Mouse (Mus musculus) effector memory CD4-positive, alpha-beta T cell, adult 5 months (primary cell): ENCODE data around the gene Hfm1. TPM values are rescaled to one million over a fixed set of nuclear protein-coding genes. Genes with fewer than 3 reads are reported as not detected.

Source experiments
- polyA plus RNA-seq: library from polyadenylated mRNA; unstranded; fragments of 100-300 nt; shearing (Covaris generic); gene quantifications from one replicate; pipeline ENCODE4 v1.2.1, GENCODE M21; 2017

Hfm1 gene
- not detected for polyA plus RNA-seq

DNA sequence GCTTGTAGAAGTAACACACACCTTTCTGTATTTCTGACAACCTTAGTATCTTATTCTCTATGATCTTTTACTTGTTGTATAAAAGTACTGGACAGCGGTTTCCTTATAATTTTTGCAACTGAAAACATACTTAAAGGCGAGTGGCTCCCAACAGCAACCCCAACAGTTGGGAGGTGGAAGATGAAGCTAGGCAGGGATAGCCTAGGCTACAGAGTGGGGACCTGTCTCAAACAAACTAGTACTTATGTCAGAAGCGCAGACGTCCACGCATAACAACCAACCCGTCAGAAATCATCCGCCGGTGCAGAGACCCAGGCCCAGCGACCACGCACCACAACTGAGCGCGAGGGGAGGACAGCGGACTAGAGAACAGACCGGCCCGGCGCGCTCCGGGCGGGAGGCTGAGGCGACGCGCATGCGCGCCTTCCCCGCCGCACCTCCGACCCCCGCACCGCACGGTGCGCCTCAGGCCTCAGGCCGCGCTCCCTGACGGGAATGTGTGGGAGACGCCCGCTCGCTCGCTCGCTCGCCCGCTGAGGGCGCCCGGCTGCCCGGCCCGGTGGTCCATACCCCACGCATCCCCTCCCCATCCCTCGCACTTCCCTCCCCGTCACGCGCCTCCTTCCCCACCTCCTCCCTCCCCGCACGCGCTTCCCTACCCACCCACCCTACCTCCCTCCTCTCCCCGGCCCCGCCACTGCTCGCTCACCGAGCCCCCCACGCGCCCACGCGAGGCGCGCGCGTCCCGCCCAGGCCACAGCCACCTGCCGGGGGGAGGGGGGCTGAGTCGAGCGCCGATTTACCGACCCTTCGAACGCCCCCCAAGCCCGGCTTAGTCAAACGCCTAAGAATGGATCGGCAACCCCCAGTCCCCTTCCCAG is at the start of gene Hfm1:
Gene Hfm1, minus strand, starts transcription at position 834 of the 881 bp plus-strand sequence.

DNA sequence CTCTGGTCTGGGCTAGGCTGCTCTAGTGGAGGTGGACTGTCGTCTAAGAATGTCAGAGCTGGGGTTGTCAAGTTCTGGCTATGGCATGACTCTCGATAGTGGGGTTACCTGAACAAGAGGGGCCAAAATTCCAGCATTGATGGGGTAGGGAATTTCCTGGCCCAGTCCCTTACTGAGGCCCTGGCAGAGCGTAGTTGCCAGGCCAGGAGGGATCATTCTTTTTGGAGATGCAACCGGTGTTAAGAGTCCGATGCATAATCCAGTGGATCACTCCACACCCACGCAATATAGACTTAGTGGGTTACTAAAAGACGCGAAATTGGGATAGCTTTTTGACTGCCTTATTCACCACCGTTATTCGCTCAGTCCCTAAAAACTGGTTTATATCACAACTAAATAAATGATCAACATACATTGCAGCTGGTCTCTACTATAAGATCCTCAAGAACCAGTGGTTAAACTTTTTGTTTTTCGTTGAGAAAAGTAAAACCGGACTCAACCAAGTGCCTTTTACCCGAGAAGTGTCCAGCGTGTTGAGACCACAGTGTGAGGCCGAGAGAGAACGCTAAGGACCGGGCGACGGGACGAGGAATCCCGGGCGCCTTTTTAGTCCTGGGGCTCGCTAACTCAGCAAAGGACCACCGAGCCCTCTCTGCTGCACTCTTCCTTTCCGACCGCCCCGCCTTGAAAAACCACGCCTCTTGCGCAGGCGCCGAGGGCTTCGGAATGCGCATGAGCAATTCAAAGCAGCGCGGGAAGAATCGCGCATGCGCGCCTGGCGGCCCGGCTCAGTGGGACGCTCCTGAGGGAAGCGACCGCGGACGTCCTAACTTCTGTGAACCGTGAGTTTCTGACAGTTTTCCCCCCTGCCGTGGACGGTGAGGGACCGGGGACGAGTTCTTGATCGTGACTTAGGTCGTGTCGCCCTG is 37.7 kb upstream of the Hfm1 start, which contains the start of gene Cdc7:
Gene Cdc7, plus strand, starts transcription at position 739 of the 929 bp plus-strand sequence.

Other genes starting within 250 kb of the Hfm1 start
- 84.8 TPM for gene Zfp644, start 229.0 kb downstream of the Hfm1 start, polyA plus RNA-seq
- gene Cdc7, start 38.0 kb upstream of the Hfm1 start, polyA plus RNA-seq, result 14.9 TPM